Mouse (Mus musculus): ENCODE measurements at regions not wholly inside any gene's neighbourhood (a gene's known extent, or its start where the extent isn't known, plus 50 kb on each side); places are given as distances from the start of the nearest gene placed in this dataset.

DNA sequence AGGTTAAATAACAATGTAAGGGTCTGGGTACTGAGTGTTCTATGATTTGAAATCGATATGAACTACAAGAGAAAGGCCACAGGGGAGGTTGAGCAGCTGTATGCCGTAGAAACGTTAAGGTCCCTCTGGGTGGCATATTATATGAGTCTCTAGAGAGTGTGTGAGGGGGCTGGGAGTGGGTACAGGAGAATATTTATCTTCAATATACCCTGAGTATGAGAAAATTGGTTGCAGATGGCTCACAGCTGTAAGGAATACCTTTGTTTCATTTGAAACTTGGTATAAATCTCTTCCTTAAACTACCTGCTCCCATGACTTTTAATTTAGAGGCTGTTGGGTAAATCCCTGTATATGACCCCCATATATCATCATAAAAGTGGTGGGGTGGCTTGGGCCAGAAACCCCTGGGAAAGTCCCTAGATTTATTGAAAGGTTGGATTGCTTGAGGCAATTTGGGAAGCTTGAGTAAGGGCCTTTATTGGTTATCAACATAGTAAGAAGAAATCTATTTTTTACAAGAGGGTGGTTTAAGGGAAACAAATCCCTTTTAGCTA, 128.7 kb upstream of the Prkg2 start:
- no peak for DNase-seq (ENCODE audit: low spot score)

DNA sequence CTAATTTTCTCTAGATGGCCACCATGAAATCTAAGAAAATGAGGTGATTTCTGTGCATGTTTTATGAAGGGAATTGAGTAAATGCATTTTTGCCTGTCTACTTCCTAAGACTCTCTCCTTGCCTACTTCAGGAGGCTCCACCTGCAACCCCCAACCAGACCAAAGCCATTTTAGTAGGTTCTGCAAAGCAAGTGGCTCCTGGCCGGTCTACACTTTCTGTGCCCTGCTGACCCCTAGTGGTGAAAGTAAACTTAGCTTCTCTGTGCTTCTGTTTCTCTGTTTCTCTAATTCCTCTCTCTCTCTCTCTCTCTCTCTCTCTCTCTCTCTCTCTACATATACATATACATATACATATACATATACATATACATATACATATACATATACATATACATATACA, 120.8 kb upstream of the Prkg2 start:
- DNase-seq (ENCODE audit: low spot score), result peak; percentile 77

DNA sequence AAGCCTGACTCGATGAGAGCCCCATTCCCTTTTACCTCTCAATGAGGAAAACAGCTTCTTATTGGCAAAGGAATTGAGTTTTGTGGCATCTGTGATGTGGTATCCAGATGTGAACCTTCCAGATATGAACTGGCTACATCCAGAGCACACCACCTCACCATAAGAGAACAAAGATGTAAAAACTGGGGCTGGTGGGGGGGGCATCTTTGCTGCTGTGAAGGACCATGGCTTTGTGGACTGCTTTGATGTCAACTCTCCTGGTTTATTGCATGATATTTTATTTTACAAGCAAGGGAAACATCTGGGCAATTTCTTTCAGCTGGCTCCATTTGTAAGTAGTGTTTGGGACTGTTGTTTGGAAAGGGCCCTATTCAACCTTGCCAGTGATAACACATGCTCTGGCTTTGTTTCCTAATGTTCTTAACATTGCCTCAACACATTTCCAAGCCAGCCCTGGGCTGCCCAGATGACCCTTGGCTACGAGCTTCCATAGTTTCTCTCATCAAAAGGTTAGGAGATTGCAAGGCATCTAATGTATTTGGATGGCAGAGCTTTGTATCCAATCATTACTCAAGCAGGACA, 116.2 kb upstream of the Prkg2 start:
- DNase-seq (ENCODE audit: low spot score), result peak; percentile 11

DNA sequence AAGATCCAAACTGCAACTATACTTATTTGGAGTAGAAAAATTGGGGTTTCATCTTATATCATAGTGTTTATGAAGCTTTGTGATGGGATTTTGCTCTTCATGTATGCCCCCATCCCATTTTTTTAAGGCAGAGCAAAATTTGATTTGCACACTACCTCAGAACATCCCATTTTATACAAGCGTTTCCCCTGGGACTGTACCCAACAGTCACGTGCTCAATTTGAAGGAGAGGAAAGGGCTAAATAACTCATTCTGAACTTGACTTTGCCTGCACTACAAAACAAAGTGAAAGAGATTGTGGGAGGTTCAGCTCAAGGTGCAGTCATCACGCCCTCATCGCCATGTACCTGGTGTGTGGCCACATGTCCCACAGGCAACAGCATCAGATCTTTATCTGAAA, 115.1 kb upstream of the Prkg2 start:
- DNase-seq (ENCODE audit: low spot score), result no peak

DNA sequence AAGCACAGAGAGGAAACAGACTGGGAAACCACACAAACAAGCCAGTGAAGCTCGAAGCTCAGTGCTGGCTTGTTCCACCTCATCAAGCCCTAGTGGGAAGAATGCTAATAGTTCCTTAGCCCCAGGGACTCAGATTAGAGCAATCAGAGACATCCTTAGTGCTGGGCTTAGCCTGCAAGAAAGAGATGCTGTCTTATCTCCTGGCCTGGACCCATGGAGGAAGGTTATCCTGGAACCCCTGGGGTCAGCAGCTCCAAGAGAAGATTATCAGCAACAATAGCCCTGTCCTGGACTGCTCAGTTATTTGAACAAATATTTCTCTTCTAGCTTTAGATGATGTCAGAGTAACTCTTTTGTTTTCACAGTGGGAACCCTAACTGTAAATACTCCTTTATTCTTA, 112.8 kb upstream of the Prkg2 start:
- DNase-seq (ENCODE audit: low spot score), result no peak

DNA sequence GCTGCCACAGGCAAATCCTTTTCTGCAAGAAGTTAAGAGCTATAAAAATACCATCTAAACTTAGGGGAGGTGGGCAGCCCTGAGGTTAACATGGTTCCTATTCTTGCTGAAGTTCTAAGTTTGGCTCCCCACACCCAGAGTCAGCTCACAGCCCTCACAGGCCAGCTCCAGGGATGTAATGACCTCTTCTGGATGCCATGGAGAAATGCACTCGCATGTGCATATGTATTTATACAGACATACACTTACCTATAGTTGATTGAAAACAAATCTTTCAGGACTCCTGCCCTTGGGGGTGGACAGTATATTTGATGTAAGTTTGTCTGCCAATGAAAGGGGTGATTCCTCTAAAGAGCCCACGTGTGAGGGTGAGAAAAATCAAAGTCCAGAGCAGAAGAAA, 95.5 kb upstream of the Prkg2 start:
- no peak for DNase-seq (ENCODE audit: low spot score)

DNA sequence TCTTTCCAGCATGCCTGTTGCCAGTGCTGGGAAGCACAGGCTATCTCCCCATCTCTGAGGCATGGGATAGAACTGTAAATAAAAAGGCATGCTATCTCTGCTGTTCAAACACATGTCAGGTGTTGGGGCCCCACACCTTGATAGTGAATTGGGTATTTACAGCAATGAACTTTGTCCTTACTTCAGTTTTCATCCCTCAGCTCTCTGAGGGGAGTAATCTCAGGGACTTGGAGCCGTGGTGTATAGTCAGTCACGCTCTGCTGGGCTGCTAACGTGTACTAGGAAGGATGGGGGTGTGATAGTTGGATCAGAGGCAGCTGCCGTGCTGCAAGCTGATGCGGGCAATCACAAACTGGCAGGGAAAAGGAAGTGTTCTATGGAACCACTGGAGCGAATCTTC, 91.5 kb upstream of the Prkg2 start:
- DNase-seq (ENCODE audit: low spot score), result no peak

DNA sequence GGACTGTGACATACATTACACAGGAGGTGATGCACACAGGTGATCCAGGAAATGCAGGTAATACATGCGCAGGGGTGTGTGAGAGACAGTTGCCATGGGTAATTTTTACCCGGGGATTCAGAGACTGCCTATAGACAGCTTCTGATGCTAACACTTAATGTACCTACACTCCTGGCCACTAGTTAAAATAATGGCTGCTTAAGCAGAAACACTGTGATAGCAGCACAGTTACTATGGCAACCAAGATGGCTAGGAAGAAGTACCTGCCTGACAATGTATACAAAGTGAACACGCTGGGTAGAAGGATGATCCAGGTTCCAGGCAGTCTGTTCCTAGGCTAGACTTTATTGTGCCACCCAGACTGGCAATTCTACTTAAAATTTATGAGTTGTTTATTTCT, 88.3 kb upstream of the Prkg2 start:
- DNase-seq (ENCODE audit: low spot score), result no peak

DNA sequence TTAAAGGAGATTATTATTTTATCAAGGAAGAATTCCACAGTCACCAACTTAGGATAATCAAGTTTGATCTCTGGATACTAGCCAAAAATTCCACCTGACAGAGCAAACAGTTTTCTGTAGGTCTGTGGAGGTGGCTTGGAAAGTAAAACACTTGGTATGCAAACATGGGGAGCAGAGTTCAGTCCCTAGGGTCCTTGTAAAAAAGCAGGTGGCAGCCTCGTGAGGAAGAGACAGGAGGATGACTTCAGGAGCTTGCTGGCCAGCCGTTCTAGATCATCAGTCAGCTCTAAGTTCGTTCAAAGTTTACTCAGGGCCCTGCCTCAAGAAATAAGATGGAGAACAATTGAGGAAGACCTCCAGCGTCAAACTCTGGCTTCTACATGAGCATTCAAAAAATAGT, 74.6 kb upstream of the Prkg2 start:
- DNase-seq (ENCODE audit: low spot score), result no peak

DNA sequence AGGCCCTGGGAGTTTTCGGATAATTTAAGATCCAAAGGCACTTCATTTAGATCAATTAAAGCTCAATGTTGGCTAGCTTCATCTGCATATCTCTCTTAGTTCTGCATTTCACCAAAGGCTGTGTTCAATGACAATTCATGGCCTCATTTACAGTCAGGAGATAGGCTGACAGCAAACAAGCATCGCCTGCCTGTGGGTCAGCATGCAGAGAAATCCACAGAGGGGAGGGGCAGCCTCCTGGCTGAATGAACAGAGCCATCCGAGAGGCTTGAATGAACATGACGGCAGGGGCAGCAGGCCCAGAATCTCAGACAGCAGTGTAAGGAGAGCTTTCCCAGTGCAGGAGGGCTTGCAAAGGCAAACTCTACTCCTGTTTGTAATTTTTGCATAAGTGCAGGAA, 74.1 kb upstream of the Prkg2 start:
- no peak for DNase-seq (ENCODE audit: low spot score)

DNA sequence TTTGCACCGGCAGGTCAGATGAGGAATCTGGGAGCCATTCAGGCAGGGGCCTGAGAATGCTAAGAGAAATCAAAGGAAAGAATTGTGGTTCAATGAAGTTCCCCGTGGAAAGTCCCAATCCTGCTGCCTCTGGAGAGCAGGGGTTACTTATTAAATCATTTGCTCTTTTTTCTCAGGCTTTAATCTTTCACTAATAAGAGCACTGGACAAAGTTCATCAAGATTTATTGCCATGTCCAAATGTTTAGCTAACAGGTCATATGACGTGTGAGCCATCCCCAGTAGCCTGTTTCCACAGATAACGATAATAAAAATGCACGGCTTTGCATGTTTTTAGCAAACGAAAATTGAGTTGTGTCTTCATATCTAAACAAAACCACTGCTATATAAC, 62.6 kb upstream of the Prkg2 start:
- DNase-seq (ENCODE audit: low spot score), result no peak

DNA sequence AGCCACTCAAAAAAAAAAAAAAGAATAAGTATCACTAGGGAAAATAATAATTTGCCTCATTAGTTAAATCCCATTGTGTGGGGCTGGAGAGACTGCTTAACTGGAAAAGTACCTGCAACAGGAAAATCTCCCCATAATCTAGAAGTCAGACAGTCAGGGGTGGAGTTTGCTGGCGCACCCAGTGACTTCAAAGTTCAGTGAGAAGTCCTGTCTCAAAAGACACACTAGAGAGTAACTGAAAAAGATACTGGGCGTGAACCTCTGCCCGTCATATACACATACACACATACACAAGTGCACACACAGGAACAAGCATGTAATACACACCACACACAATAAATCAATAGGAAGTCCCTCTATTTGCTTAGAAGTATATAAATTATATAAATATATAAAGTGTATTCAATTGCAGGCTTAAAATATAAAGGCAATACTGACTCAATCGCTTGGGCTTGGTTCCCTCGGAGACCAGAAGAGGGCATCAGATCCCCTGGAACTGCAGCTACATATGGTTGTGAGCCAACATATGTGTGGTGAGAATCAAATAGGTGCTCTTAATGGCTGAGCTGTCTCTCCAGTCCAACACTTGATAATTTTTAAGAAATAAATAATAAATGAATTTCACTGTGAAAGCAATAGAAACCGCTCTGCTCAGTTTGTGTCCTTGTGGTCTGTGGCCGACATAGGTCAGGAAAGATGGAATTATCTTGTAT, 62.0 kb upstream of the Prkg2 start:
- no peak for DNase-seq (ENCODE audit: low spot score)
